Mouse (Mus musculus) kidney, adult 18-20 months (tissue): ENCODE measurements around the gene Rbms3.
A peak's percentile ranks its signal among the peaks of the same experiment; 100 is the strongest.

Source experiments
- DNase-seq: peaks from one replicate; pipeline ENCODE4 v3.0.0; 2021

The Rbms3 gene

DNA sequence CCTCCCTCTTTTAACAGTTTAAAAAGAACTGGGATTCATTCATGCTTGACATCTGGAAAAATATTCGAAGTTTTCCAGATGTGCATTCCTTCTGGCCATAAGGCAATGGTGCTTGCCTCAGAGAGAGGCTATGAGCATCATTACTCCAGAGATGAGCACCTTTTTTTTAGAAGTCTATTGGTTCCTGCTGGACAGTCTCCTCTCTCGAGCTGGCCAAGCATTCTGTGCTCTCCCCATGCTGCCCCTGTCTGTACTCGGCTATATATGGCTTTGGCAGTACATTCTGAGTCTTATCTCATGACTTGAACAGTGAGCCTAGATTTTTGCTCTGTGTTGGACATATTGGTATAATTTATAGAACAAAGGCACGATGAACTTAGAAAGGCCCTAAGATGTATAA is 952.6 kb downstream of the Rbms3 start:
- DNase-seq = no peak

DNA sequence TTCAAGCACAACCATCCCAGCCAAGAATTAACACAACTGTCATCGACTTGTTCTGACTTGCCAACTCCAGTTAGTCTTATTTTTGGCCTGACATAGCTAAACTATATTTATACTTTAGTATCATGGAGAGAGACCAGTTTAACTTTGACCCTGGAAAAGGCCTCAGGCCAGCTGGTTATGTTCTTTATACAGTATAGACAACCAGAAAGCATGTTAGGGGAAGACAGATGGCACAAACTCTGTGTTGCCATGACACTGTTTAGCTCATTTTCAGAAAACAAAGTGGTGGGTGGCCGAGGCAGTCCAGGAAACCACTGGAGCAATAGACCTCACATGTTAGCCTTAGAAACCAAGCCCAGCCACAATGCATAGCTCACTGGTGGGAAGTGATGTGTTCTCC is 953.3 kb downstream of the Rbms3 start:
- DNase-seq = no peak

DNA sequence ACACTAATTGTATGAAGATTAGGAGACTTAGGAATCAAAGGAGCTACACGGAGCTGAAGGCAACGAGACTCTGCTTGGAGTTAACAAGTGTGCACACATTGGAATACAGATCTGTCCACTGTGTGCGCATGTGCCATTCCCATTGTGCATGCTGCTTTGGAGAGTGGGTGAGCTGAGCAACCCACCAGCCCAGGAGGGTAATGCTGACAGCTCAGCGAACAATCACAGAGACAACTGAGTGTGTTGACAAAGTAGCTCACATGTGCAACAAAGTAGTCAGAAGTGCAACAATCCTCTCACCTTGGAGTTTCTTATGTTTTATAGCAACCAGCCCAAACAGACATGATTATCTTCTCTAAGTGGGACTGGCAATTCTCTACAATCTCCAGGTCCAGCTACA is 955.5 kb downstream of the Rbms3 start:
- no peak for DNase-seq

DNA sequence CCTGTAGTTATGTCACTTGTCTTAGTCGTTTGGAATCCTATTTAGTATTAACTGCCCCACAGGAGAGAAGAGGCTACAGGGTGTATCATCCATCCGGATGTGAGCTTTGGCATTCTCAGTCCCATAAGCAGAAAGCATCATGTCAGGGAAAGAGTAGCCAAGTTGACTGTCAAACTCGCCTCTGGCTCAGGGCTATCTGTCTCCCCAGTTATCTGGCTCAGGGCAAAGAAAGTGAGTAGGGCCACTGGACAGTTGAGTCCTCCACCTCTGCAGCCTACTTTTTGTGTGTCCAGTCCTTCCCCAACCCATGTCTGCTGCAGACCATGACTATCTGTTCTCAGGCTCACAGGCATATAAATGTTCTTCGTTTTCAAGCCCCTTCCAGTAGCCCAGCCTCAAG is 968.7 kb downstream of the Rbms3 start:
- no peak for DNase-seq

DNA sequence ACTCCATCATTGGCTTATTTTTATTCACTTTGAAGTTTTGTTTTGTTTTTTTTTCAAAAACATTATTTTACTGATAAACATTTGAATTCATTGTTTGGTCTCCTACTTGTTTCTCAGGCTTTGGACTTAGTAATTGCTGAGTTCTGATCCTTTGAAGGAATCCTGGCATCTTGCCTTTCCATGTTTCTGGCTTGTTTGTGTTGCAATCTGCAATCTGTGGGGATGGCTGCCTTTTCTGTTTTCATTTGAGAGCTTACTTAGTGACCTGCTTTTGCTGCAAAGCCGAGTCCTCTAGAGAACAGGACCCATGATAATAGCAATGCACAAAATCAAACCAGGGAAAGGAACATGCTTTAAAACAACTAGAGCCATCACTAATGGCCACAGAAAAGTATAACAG is 969.8 kb downstream of the Rbms3 start:
- no peak for DNase-seq

DNA sequence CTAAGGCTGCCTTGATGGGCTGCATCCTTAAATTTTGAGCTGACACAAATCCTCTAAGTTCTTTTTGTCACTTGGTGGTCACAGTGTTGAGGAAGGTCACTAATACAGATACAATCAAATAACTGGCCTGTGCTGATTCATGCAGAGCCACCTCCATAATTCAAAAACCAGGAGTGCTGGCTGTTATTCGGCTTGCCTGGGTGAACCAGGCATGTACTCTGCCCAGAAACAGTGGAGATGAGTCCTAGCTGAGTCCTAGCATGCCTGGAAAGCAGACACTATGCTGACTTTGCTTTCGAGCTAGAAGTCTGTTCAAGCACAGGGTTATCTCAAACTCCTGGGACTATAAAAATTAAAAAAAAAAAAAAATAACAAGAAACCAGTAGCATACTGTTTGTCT is 972.6 kb downstream of the Rbms3 start:
- DNase-seq = no peak

DNA sequence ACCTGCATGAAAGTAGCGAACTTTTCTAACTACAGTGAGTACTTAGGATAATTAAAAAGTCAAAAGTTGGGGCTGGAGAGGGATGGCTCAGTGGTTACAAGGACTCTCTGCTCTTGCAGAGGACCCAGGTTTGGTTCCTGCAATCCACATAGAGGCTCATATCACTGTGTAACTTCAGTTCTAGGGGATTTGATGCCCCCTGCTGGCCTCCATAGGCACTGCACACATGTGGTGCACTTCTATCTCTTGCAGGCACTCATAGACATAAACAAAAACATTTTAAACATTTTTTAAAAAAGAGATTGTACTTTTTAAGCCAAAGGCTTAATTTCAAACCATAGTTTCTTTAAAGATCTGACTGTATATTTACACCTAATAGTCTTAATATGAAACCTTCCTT is 978.3 kb downstream of the Rbms3 start:
- DNase-seq = no peak

DNA sequence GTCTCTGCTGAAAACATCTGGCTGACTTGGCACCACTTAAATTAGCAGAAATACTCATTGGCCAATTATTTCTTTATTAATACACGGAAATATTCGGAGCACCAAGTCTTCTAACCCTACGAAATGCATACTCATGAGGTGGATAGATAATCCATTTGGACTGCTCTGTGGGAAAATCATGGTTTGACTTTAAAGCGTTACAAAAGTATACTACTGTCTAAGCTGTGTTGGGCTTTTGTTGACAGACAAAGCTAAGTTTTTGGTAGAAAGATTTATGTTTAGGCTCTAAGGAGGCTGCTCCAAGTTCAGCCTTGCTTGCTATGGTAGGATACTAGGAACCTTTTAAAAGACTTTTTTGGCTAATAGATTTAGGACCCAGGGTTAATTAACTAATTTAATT is 979.8 kb downstream of the Rbms3 start:
- DNase-seq = no peak

DNA sequence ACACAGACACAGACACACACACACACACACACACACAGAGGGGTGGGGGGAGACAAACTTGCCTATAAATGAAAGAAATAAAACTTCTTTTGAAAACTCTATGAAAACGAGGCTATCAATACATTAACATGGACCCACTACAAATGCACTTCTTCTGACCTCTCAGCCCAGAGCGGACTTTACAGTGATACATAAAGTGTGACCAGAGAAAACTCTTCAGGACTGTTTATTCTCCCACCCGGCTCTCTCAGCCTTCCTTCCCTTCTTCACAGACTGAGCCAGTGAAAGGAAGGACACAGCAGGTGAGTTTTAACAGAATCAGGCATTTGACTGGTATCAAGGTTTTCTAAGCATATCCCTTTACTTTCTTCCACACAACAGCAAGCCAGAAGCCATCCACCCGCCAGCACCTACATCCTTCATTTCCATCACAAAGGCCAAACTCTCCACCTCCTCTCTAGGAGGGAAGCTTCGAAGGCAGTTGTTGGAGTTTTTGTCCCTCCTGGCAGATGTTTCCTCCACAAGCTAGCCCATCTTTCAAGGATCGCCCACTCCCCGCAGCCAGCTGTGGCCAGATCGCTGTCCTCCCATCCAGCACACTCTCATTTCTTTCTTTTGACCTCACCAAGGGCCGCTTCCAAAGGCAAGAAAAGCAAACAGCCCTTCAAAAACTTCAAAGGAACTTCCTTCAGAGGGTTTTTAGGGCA is 980.5 kb downstream of the Rbms3 start:
- no peak for DNase-seq

DNA sequence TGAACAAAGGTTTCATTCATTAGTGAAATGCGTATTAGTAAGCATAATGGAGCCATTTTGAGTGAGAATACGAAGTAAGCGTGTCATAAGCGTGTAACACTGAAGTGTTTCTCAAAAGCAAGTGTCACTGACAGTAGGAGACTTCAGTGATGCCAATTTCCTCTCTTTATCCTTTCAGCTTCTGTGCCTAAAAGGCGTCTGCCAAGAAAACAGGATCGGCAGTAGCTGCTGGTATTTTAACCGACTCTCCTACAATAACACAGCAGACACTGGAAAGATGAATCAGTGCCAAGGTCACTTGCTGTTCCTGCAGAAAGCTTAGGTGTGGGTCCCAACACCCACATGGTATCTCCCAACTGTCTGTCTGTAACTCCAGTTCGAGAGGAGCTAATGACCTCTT is 985.1 kb downstream of the Rbms3 start:
- no peak for DNase-seq

DNA sequence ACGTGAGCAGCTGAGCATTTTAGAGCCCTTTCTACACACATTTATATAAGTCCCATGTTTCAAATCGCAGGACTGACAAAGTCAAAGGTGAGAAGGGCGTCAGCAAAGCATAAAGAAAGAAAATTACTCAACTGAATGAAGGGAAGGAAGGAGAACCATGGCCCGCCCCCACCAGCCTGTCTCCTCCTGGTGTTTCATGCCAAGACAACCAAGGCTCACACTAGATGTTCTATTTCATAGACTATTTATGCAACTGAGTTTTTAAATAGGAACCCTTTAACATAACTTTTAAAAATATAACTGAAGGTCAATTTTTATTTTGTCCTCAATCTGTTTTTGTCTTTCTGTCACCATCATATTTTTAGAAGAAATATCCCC is 989.4 kb downstream of the Rbms3 start:
- DNase-seq = no peak

DNA sequence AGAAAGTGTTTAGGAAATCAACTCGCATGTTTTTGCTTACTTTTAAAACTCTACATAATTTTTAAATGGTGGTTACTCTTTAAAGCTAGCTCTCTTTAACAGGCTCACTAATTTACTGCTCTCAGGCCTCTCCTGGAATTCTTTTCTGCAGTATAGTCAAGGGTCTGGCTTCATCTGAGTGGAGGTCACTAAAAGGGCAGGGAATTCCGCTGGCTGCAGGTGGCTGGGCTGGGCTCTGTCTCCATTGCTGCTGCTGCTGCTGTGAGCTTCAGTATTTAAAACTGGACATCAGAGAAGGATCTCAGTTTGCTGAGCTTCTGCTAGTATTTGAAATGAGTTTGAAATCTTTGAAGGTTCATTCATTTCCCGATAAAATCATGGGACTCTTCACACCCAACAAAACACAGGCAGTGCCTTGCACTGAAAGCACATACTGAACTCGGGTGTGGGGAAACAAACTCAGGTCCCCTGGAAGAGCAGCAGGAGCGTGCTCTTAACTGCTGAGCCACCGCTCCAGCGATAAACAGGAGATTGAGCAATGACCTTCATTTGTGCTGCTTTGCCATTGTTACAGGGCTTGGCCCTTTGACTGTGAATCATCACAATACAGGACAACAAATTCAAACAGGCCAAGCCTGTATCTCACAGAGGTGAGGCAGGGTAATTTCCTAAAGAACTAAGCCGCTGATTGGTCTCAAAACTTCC is 990.0 kb downstream of the Rbms3 start:
- no peak for DNase-seq

DNA sequence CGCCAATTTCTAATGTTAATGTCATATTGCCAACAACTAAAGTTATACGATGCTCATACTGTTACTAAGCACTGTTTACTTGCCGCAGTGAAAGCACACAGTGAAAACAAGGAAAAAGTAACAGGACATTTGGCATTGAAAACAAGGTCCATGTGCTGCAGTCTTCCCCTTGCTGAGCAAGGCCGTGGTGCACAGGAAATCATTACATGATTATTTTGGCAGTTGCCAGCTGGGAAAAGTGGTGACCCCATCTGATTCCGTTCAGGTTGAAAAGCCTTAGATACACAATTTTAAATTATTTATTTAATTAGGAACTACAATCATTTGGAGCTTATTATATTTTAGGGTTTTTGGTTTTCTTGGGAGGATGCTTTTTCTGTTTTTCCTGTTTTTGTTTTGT is 995.9 kb downstream of the Rbms3 start:
- no peak for DNase-seq

DNA sequence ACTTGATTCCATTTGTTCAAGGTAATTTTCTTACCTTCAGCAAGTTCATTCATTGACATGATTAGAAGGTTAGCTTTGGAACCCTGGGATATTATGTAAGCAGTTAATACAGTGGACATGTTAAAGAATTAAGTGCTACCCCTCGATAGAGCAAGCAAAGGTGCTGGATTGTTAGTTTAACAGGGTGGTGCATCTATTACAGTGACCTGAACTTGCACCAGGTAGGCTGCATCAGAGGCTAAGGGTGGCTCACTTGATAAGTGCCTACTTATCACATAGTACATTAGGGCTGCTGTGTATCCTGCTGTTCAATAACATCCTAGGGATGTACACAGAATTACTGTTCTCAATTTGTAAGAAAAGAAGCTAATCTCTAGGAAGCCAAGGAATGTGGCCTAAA is 996.6 kb downstream of the Rbms3 start:
- no peak for DNase-seq

DNA sequence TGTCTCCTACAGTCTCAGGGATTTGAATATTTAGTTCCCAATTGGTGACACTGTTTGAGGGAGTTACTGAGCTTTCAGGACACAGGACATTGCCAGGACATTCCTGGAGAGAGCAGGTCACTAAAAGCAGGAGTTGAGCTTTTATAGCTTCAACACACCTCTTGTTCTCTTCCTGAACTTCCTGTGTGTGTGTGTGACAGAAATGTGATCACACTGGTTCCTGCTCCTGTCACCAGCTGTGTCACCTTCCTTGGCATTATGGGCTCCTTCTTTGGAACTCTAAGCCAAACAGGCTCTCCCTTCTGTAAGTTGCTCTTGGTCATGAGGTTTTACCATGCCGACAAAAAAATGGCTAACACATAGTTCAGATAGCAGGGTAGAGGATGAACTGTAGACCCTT is 997.9 kb downstream of the Rbms3 start:
- DNase-seq = no peak

DNA sequence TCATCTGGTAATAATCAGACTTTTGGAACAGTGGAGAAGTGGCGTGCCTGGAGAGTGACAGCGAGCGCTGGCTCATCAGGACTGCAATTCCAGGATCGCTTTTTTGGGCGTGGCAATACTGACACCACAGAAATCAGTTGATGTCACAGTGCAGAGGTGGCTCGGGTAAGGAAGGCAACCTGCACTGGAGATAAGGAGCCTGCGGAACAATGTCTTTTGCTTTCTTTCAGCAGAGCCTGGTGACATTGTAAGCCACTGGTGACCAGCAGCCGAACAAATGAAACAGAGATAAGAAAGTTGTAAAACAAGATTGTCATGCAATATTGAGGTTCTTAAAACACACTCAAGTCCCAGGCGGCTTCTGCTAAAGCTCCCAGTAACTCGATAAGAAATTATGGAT is 998.9 kb downstream of the Rbms3 start:
- no peak for DNase-seq

DNA sequence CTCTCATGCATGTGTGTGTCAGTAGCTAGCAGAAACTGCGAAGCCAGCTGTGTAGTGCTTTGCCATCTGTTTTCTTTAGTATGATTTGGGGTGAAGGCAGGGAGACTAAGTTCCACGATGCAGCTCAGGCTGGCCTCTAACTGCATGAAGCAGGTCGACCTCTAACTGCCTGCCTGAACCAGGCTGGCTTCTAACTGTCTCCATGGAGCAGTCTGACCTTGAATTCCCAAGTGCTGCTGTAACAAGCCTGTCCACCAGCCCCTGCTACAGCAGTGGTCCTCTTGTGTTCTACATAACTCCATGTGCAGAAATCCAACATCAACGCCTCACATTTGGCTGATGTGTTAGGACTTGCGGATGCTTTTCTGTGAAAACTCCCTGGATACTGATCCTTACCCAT is 1009.3 kb downstream of the Rbms3 start:
- no peak for DNase-seq

DNA sequence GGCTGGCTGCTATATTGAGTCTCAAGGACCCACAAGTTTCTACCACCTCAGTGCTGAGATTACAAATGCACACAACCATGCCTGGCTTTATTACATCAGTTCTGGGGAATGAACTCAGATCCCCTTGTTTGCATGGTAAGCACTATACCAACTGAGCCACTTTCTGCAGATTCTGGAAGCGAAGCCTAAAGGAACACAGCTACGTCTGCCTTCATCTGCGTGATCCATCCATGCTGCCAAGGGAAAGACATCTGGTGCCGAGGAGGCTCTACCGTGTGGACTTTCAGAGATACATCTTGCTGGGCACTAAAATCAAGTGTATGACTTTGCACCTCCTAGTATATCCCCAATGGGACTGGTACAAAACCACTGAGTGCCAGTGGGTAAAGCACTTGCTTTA is 1010.8 kb downstream of the Rbms3 start:
- DNase-seq = no peak

DNA sequence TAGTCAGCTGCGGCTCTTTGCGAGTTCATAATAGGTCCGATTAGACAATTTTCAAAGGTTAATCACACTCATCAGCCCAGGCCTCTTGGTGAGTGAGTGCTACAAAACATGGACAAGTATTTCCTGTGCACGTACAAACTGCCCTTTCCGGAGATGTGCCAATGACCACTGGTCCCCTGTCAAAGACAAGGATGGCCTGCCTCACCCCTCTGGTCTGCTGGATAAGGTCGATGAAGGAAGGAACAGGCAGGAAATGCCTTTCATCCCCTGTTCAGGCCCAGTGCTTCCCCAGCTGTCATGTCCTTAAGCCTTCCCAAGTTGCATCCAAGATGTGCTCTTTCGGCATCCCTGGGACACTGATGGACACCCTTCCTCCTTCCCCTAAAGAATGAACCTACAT is 1016.4 kb downstream of the Rbms3 start:
- DNase-seq = peak; percentile 3

DNA sequence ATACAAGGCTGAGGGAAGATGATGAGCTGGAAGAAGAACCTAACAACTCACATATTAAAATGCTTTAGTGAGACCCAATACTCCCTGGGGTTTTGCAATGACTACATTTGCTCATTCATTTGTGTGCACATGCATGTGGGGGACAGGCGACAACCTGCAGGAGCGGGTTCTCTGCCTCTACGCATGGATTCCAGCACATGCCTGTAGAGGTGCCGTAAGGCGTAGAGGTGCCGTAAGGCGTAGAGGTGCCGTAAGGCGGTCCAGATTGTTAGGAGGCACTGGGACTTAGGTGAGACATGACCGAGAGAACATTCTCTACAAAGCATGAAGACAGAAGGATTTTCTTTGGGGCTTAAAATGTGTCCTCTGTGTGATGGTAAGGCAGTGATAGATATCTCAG is 1033.7 kb downstream of the Rbms3 start:
- DNase-seq = no peak

DNA sequence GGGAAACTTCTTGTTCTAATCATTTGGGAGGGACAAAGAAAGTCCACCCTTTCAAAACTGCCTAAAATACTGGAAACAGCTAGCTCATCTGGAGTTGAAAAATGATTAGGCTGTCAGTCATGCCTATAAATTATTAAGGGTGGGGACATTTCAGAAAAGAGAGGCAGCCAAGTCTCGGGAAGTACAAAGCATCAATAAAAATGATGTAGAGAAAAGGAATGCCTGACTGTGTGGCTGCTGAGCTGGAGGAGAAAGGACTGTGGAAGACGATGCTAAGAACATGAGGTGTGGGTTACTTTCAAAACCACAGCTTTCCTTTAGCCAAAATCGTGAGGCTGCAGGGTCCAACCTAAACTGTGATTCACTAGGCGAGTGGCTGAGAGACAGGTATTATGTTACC is 1037.2 kb downstream of the Rbms3 start:
- DNase-seq = no peak

DNA sequence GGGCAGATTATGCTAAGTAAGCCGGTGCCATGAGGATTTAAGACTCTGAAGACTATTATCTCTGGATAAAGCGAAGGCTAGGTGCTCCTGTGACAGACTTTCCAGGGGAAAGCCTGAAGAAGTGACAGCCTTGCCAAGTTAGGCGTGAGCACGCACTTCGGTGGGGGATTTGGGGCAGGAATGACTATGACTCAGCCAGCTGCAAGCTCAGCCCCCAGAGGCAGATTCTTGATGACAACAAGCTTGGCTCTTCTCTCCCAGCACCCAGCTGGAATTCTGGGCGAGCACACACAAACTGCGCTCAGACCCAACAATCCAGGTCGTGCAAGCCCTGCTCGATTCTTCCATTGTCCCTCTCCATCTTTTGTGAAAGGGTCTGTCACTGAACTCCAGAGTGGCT is 1038.6 kb downstream of the Rbms3 start:
- DNase-seq = no peak

DNA sequence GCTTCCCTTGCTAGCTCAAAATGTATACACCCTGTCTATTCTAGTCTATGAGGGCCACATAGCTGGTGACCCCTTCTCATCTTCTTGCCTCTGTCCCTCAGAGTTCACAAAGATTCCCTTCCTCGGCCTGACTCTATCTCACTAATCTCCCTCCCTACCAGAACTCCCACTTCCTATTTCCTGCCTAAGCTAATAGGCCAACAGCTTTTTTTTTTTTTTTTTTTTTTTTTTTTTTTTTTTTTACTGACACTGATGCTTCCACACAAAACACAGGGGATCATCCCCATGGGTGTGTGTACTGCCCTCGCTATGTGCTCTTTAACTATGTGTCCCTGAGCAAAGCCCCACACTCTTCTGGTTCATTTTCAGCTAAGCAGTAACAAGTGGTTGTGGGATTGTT is 1060.0 kb downstream of the Rbms3 start:
- DNase-seq = no peak

DNA sequence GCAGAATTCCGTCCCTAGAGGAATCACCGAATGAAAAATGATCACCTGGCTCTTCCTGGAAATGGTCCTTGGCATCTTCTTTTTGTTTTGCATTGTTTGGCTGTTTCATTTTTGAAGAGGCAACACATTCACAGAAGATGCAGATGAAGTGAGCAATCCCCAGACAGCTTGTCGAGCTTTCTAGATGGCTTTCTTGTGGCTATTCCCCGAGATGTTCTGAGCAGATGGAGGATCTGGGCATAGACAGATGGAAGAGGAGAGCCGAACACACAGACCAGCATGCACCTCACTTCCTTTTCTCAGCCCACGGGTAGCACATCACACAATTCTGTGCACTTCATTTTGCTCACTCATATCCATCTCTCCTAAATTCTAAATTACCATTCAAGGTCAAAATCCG is 1063.0 kb downstream of the Rbms3 start:
- no peak for DNase-seq

DNA sequence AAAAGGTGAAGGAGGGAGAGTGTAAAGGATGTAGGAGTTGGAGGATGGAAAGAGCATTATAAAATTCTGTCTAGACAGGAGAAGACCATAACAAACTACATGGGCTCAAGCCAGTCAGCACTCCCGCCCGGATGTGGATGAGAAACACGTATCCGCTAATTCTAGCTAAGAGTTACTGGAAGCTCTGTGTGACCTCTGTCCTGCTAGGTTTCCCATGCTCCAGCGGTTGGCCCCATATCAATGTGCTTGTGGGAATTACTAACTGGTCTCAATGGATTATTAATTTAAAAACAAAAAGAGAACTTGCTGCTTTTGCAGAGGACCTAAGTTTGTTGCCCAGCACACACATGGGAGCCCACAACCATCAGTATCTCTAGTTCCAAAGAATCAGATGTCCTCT is 1071.9 kb downstream of the Rbms3 start:
- no peak for DNase-seq
